In the genomic region with DNA sequence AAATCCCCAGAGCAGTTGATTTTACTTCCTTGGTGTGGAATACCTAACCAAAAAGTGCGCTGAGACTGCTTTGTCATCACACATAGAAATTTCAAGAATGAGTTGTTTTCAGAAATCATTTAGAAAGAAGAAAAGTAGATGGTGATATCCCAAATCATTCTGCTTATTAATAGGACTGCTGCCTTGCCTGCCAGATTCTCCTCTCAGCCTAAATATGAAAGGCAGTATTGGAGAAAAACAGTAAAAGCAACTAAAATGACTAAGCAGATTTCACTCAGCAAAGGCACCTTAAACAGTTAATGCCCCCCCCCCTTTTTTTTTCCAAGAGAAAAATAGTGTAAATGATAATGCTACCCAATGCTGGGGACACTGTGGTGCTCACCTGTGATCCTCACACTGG, we compare ENCODE assay signal across 12 mouse cellular contexts. TPM values are rescaled to one million over a fixed set of nuclear protein-coding genes. Genes with fewer than 3 reads are reported as not detected.
DNase-seq lines count a peak whose midpoint lies in the region; ATAC-seq and TF ChIP-seq lines count a peak whose summit lies in the region.
"Had no signal": no experiment of that assay in that cellular context is flagged by ENCODE, and none has a peak within 500 bp of the region (broad histone marks: within the 10 kb centered on the region; RNA-seq: fewer than 3 reads in every experiment).

No protein-coding gene starts in this region.

- 93% methylated on average over 1 of the region's 1 CpGs for WGBS in heart, postnatal 0 days
- 47% methylated on average over 1 of the region's 1 CpGs for WGBS in liver, embryonic 13.5 days (ENCODE audit: insufficient replicate concordance)

- peak overlapping the region; percentile 98 for H3K27ac ChIP-seq in heart, postnatal 0 days (ENCODE audit: low read depth)
- H3K27ac ChIP-seq in testis, adult 2 months (ENCODE audit: control insufficient read depth, insufficient read depth, low read depth, low read length): no peak overlapping the region
- peak overlapping the region; percentile 99 for H3K27ac ChIP-seq in liver, embryonic 13.5 days

- no peaks in the 10 kb centered on the region for H3K27me3 ChIP-seq in heart, postnatal 0 days (ENCODE audit: control insufficient read depth, insufficient read depth, low read length)
- H3K27me3 ChIP-seq in testis, adult 2 months (ENCODE audit: control insufficient read depth, insufficient read depth, low read length): no peaks in the 10 kb centered on the region
- no peaks in the 10 kb centered on the region for H3K27me3 ChIP-seq in liver, embryonic 13.5 days

- no peaks in the 10 kb centered on the region for H3K9me3 ChIP-seq in heart, postnatal 0 days (replicated peaks; ENCODE audit: control insufficient read depth, low read length)
- no peaks in the 10 kb centered on the region for H3K9me3 ChIP-seq in liver, embryonic 13.5 days (replicated peaks)

- ATAC-seq in heart, postnatal 0 days (ENCODE audit: insufficient read depth, low read depth): no peak
- ATAC-seq in liver, embryonic 13.5 days (ENCODE audit: low read depth): no peak
- no peak for ATAC-seq in granulocyte monocyte progenitor cell, adult 5-6 weeks (replicated peaks; ENCODE audit: poor library complexity, severe bottlenecking)
- ATAC-seq: activated CD4-positive, CD25-positive, alpha-beta regulatory T cell, adult 4 months had no signal

- H3K4me2 ChIP-seq in heart, postnatal 0 days (ENCODE audit: low read depth, low read length): no peak overlapping the region
- H3K4me2 ChIP-seq in liver, embryonic 13.5 days: peak overlapping the region; percentile 78

- TF ChIP-seq POLR2A in testis, adult 2 months (IDR thresholded peaks at IDR 0.05; ENCODE audit: control insufficient read depth, low read depth, low read length): no peak

- no peak for DNase-seq in heart, postnatal 0 days (ENCODE audit: low spot score)
- no peak for DNase-seq in heart, adult 9 months (ENCODE audit: low spot score in 2 of 2)
- no peak for DNase-seq in testis, postnatal 14 days (ENCODE audit: low spot score)
- no peak for DNase-seq in liver, embryonic 13.5 days
- no peak for DNase-seq in thymus, postnatal 14 days
- no peak for DNase-seq in adrenal gland, postnatal 14 days
- DNase-seq: kidney, postnatal 4 days; lung, postnatal 10 days; right cerebral cortex, adult 18-20 months had no signal

- H3K4me3 ChIP-seq in heart, postnatal 0 days (ENCODE audit: low read depth, low read length): no peak overlapping the region
- H3K4me3 ChIP-seq in testis, adult 2 months (ENCODE audit: control insufficient read depth, low read depth, low read length): peak overlapping the region; percentile 3; the same call in 1 of the 2 replicates
- peak overlapping the region; percentile 98; the same call in 1 of the 2 replicates for H3K4me3 ChIP-seq in liver, embryonic 13.5 days (replicated peaks)

- no peak for TF ChIP-seq CTCF in heart, postnatal 0 days (IDR thresholded peaks at IDR 0.05; ENCODE audit: low read depth)
- no peak for TF ChIP-seq CTCF in testis, adult 2 months (IDR thresholded peaks at IDR 0.05; ENCODE audit: control insufficient read depth, insufficient read depth, insufficient replicate concordance, low read depth, low read length)

- H3K36me3 ChIP-seq in heart, postnatal 0 days (replicated peaks; ENCODE audit: control insufficient read depth, insufficient read depth, low read length): no peaks in the 10 kb centered on the region
- no peaks in the 10 kb centered on the region for H3K36me3 ChIP-seq in testis, adult 2 months (ENCODE audit: control insufficient read depth, insufficient read depth, low read length)
- H3K36me3 ChIP-seq in liver, embryonic 13.5 days: peaks cover 3% of the 10 kb centered on the region; the same call in 1 of the 2 replicates

- H3K9ac ChIP-seq in heart, postnatal 0 days (replicated peaks; ENCODE audit: low read depth, low read length): no peak overlapping the region
- peak overlapping the region; percentile 100 for H3K9ac ChIP-seq in liver, embryonic 13.5 days

- no peak for TF ChIP-seq EP300 in heart, postnatal 0 days (IDR thresholded peaks at IDR 0.05; ENCODE audit: low read depth)

- peaks cover 5% of the 10 kb centered on the region for H3K4me1 ChIP-seq in heart, postnatal 0 days (ENCODE audit: control insufficient read depth, insufficient read depth)
- H3K4me1 ChIP-seq in testis, adult 2 months (ENCODE audit: control insufficient read depth, insufficient read depth, low read length): peaks cover 2% of the 10 kb centered on the region
- H3K4me1 ChIP-seq in liver, embryonic 13.5 days (replicated peaks): peaks cover 51% of the 10 kb centered on the region

RNA-seq across cellular contexts. Expression of a gene that starts 1.9 kb away (rescaled TPM):
- total RNA-seq in heart, postnatal 0 days (2014; rRNA removed; ENCODE audit: low replicate concordance): 185 and 279 TPM in 2 replicates
- polyA plus RNA-seq in heart, postnatal 0 days (2015; fragmentation: Nextera tagmentation; extraction: Ambion mirVana): 71.0 and 77.6 TPM in 2 replicates
- 32.3 and 38.1 TPM in 2 replicates for polyA plus RNA-seq in testis, adult 2 months (2012; rRNA removed)
- 80.0 and 104 TPM in 2 replicates for polyA plus RNA-seq in liver, embryonic 13.5 days (2015; fragmentation: Nextera tagmentation; extraction: Ambion mirVana)
- 236 and 237 TPM in 2 replicates for total RNA-seq in adrenal gland, postnatal 14 days (2021)
- total RNA-seq in granulocyte monocyte progenitor cell, adult 5-6 weeks (2014; fragmentation: Nextera tagmentation): 127 and 155 TPM in 2 replicates
- total RNA-seq in granulocyte monocyte progenitor cell, adult 5-6 weeks (2017): 129 and 145 TPM in 2 replicates

RNA-seq across cellular contexts. Expression of a gene that starts 48.3 kb away (rescaled TPM):
- 7.8 and 21.9 TPM in 2 replicates for total RNA-seq in heart, postnatal 0 days (2014; rRNA removed; ENCODE audit: low replicate concordance)
- 10.2 and 11.7 TPM in 2 replicates for polyA plus RNA-seq in heart, postnatal 0 days (2015; fragmentation: Nextera tagmentation; extraction: Ambion mirVana)
- polyA plus RNA-seq in testis, adult 2 months (2012; rRNA removed): 24.1 and 30.2 TPM in 2 replicates
- 8.5 and 11.4 TPM in 2 replicates for polyA plus RNA-seq in liver, embryonic 13.5 days (2015; fragmentation: Nextera tagmentation; extraction: Ambion mirVana)
- 28.9 and 32.7 TPM in 2 replicates for total RNA-seq in adrenal gland, postnatal 14 days (2021)
- 16.3 and 19.3 TPM in 2 replicates for total RNA-seq in granulocyte monocyte progenitor cell, adult 5-6 weeks (2014; fragmentation: Nextera tagmentation)
- 31.7 and 31.9 TPM in 2 replicates for total RNA-seq in granulocyte monocyte progenitor cell, adult 5-6 weeks (2017)
